Mouse (Mus musculus) heart, embryonic 15.5 days (tissue): ENCODE results near the gene Shank2. TPM values are rescaled to one million over a fixed set of nuclear protein-coding genes. Genes with fewer than 3 reads are reported as not detected.

Experiments
- ATAC-seq: fragments of 200-750 bp; cut with Nextera tagmentation; replicated peaks from 2 replicates; pipeline ENCODE4 v1.8.0; 2017; ENCODE audit warnings: low read depth, moderate TSS enrichment; ENCODE audit not compliant: insufficient number of reproducible peaks, insufficient read depth, low FRiP score
- H3K27ac ChIP-seq: fragments of 300-500 bp; sonication (generic); 2 replicates; pipeline ENCODE4 v1.5.1; 2015; ENCODE audit warnings: mild to moderate bottlenecking, inconsistent platforms
- H3K27me3 ChIP-seq: fragments of 300-500 bp; sonication (generic); 2 replicates; pipeline ENCODE4 v1.6.1; 2015; ENCODE audit warnings: inconsistent platforms
- H3K36me3 ChIP-seq: fragments of 300-500 bp; sonication (generic); 2 replicates; pipeline ENCODE4 v1.6.1; 2015; ENCODE audit warnings: mild to moderate bottlenecking, inconsistent platforms
- H3K4me1 ChIP-seq: fragments of 300-500 bp; sonication (generic); replicated peaks from 2 replicates; pipeline ENCODE4 v1.6.1; 2015; ENCODE audit warnings: inconsistent platforms
- H3K4me2 ChIP-seq: fragments of 300-500 bp; sonication (generic); 2 replicates; pipeline ENCODE4 v1.6.1; 2015; ENCODE audit warnings: inconsistent platforms, mild to moderate bottlenecking, moderate library complexity
- H3K4me3 ChIP-seq: fragments of 300-500 bp; sonication (generic); 2 replicates; pipeline ENCODE4 v1.5.1; 2015; ENCODE audit warnings: mild to moderate bottlenecking, inconsistent platforms
- H3K9ac ChIP-seq: fragments of 300-500 bp; sonication (generic); 2 replicates; pipeline ENCODE4 v1.6.1; 2015; ENCODE audit warnings: mild to moderate bottlenecking, inconsistent platforms
- H3K9me3 ChIP-seq: fragments of 300-500 bp; sonication (generic); replicated peaks from 2 replicates; pipeline ENCODE4 v1.6.1; 2016; ENCODE audit warnings: inconsistent platforms
- WGBS: fragments of 180-500 bp; shearing (Covaris S2); methylation state at CpG from one replicate; pipeline ENCODE4 v1.1.7; 2015; ENCODE audit warnings: mixed read lengths; 5-methylcytosine and 5-hydroxymethylcytosine counted together
- polyA plus RNA-seq: library from polyadenylated mRNA; unstranded; fragments of >200 nt; fragmentation: Nextera tagmentation; extraction: Ambion mirVana; gene quantifications from 2 replicates; pipeline ENCODE4 v1.2.1, GENCODE M21; 2015

Shank2 gene
- polyA plus RNA-seq, 1 experiment from 2014 or later, result 0.50 TPM

GRCm38 (mm10) chr7:144074718-144075117 lies 73.0 kb downstream of the Shank2 start:
- no peaks in the 10 kb centered on the region for H3K27me3 ChIP-seq
- no peak overlapping the region for H3K4me3 ChIP-seq
- ATAC-seq, result no peak
- H3K27ac ChIP-seq, result no peak overlapping the region
- no peak overlapping the region for H3K9ac ChIP-seq
- H3K9me3 ChIP-seq, result no peaks in the 10 kb centered on the region
- no peak overlapping the region for H3K4me2 ChIP-seq
- H3K4me1 ChIP-seq, result no peaks in the 10 kb centered on the region
- WGBS, result 16% methylated on average over 3 of the region's 3 CpGs
- H3K36me3 ChIP-seq, result no peaks in the 10 kb centered on the region

- Histone ChIP-seq H3K4me2 (no peak overlapping the region), H3K4me3 (no peak overlapping the region), H3K9me3 (no peaks in the 10 kb centered on the region), H3K27ac (no peak overlapping the region), H3K27me3 (no peaks in the 10 kb centered on the region), H3K4me1 (no peaks in the 10 kb centered on the region), H3K36me3 (no peaks in the 10 kb centered on the region), H3K9ac (no peak overlapping the region)
- WGBS, result 63% methylated on average over 1 of the region's 1 CpGs
- ATAC-seq, result no peak
Measured at GRCm38 (mm10) chr7:144078661-144079060, 76.9 kb downstream of the Shank2 start.

- ATAC-seq, result no peak
- 89% methylated on average over 1 of the region's 1 CpGs for WGBS
- Histone ChIP-seq H3K4me3 (no peak overlapping the region), H3K4me2 (no peak overlapping the region), H3K4me1 (no peaks in the 10 kb centered on the region), H3K9me3 (no peaks in the 10 kb centered on the region), H3K27me3 (no peaks in the 10 kb centered on the region), H3K27ac (no peak overlapping the region), H3K9ac (no peak overlapping the region), H3K36me3 (no peaks in the 10 kb centered on the region)
Measured at GRCm38 (mm10) chr7:144079861-144080260, 78.1 kb downstream of the Shank2 start.

GRCm38 (mm10) chr7:144081448-144081847 lies 79.7 kb downstream of the Shank2 start:
- Histone ChIP-seq H3K27me3 (no peaks in the 10 kb centered on the region), H3K27ac (no peak overlapping the region), H3K4me3 (no peak overlapping the region), H3K9me3 (no peaks in the 10 kb centered on the region), H3K4me2 (no peak overlapping the region), H3K36me3 (no peaks in the 10 kb centered on the region), H3K9ac (no peak overlapping the region), H3K4me1 (no peaks in the 10 kb centered on the region)
- 88% methylated on average over 1 of the region's 1 CpGs for WGBS
- ATAC-seq, result no peak

- H3K9me3 ChIP-seq, result no peaks in the 10 kb centered on the region
- no peaks in the 10 kb centered on the region for H3K4me1 ChIP-seq
- no peaks in the 10 kb centered on the region for H3K36me3 ChIP-seq
- 74% methylated on average over 2 of the region's 2 CpGs for WGBS
- H3K4me2 ChIP-seq, result no peak overlapping the region
- no peak overlapping the region for H3K27ac ChIP-seq
- H3K9ac ChIP-seq, result no peak overlapping the region
- H3K4me3 ChIP-seq, result no peak overlapping the region
- ATAC-seq, result no peak
- no peaks in the 10 kb centered on the region for H3K27me3 ChIP-seq
Measured at GRCm38 (mm10) chr7:144081963-144082362, 80.2 kb downstream of the Shank2 start.

GRCm38 (mm10) chr7:144087277-144087676 lies 85.5 kb downstream of the Shank2 start:
- Histone ChIP-seq H3K36me3 (no peaks in the 10 kb centered on the region), H3K27ac (no peak overlapping the region), H3K9me3 (no peaks in the 10 kb centered on the region), H3K4me1 (no peaks in the 10 kb centered on the region), H3K9ac (no peak overlapping the region), H3K4me3 (no peak overlapping the region), H3K4me2 (no peak overlapping the region), H3K27me3 (no peaks in the 10 kb centered on the region)
- no peak for ATAC-seq
- 57% methylated on average over 2 of the region's 2 CpGs for WGBS

GRCm38 (mm10) chr7:144094132-144094531 lies 92.4 kb downstream of the Shank2 start:
- no peak for ATAC-seq
- Histone ChIP-seq H3K4me3 (no peak overlapping the region), H3K27me3 (0 out of 2 replicates have a peak, but pooled peaks cover 3% of the 10 kb centered on the region), H3K36me3 (no peaks in the 10 kb centered on the region), H3K4me2 (no peak overlapping the region), H3K9ac (no peak overlapping the region), H3K9me3 (no peaks in the 10 kb centered on the region), H3K27ac (no peak overlapping the region), H3K4me1 (no peaks in the 10 kb centered on the region)
- WGBS, result 78% methylated on average over 12 of the region's 12 CpGs

GRCm38 (mm10) chr7:144097314-144097713 lies 95.6 kb downstream of the Shank2 start:
- no peak for ATAC-seq
- Histone ChIP-seq H3K9ac (no peak overlapping the region), H3K4me3 (no peak overlapping the region), H3K9me3 (no peaks in the 10 kb centered on the region), H3K27me3 (0 out of 2 replicates have a peak, but pooled peaks cover 3% of the 10 kb centered on the region), H3K4me2 (no peak overlapping the region), H3K4me1 (no peaks in the 10 kb centered on the region), H3K36me3 (no peaks in the 10 kb centered on the region), H3K27ac (no peak overlapping the region)
- WGBS, result 5% methylated on average over 2 of the region's 2 CpGs

GRCm38 (mm10) chr7:144102222-144102980 lies 100.7 kb downstream of the Shank2 start:
- no peak overlapping the region for H3K27ac ChIP-seq
- no peaks in the 10 kb centered on the region for H3K36me3 ChIP-seq
- H3K4me2 ChIP-seq, result no peak overlapping the region
- H3K4me1 ChIP-seq, result no peaks in the 10 kb centered on the region
- WGBS, result 42% methylated on average over 4 of the region's 4 CpGs
- ATAC-seq, result no peak
- H3K4me3 ChIP-seq, result no peak overlapping the region
- no peak overlapping the region for H3K9ac ChIP-seq
- H3K9me3 ChIP-seq, result no peaks in the 10 kb centered on the region
- 0 out of 2 replicates have a peak, but pooled peaks cover 3% of the 10 kb centered on the region for H3K27me3 ChIP-seq

- WGBS, result 33% methylated on average over 1 of the region's 1 CpGs
- no peak overlapping the region for H3K4me2 ChIP-seq
- no peak overlapping the region for H3K4me3 ChIP-seq
- H3K27ac ChIP-seq, result no peak overlapping the region
- H3K36me3 ChIP-seq, result no peaks in the 10 kb centered on the region
- no peaks in the 10 kb centered on the region for H3K27me3 ChIP-seq
- peaks cover 3% of the 10 kb centered on the region; the same call in 1 of the 2 replicates for H3K4me1 ChIP-seq
- no peak overlapping the region for H3K9ac ChIP-seq
- ATAC-seq, result no peak
- no peaks in the 10 kb centered on the region for H3K9me3 ChIP-seq
Measured at GRCm38 (mm10) chr7:144105952-144106351, 104.2 kb downstream of the Shank2 start.

- no peak overlapping the region for H3K4me2 ChIP-seq
- H3K27me3 ChIP-seq, result no peaks in the 10 kb centered on the region
- no peak overlapping the region for H3K4me3 ChIP-seq
- peaks cover 7% of the 10 kb centered on the region for H3K4me1 ChIP-seq
- H3K27ac ChIP-seq, result no peak overlapping the region
- no peak for ATAC-seq
- H3K9me3 ChIP-seq, result no peaks in the 10 kb centered on the region
- no peak overlapping the region for H3K9ac ChIP-seq
- H3K36me3 ChIP-seq, result no peaks in the 10 kb centered on the region
- WGBS, result 40% methylated on average over 9 of the region's 9 CpGs
Measured at GRCm38 (mm10) chr7:144106352-144107011, 104.8 kb downstream of the Shank2 start.

GRCm38 (mm10) chr7:144108141-144108540 lies 106.4 kb downstream of the Shank2 start:
- Histone ChIP-seq H3K4me1 (peaks cover 12% of the 10 kb centered on the region), H3K4me2 (no peak overlapping the region), H3K4me3 (no peak overlapping the region), H3K27ac (no peak overlapping the region), H3K36me3 (no peaks in the 10 kb centered on the region), H3K9me3 (no peaks in the 10 kb centered on the region), H3K27me3 (no peaks in the 10 kb centered on the region; the same call in 1 of the 2 replicates), H3K9ac (no peak overlapping the region)
- 86% methylated on average over 5 of the region's 5 CpGs for WGBS
- no peak for ATAC-seq
